Mouse (Mus musculus) neural tube, embryonic 11.5 days (tissue): ENCODE measurements around the gene Krtap9-3. TPM values are rescaled to one million over a fixed set of nuclear protein-coding genes. Genes with fewer than 3 reads are reported as not detected.
"Not testable (repeated sequence)": the region's sequence is repeated elsewhere in the genome, so short reads cannot be mapped to it uniquely, and the experiment has no call there.

Source experiments
- ATAC-seq: fragments of 200-750 bp; cut with Nextera tagmentation; 2 replicates; pipeline ENCODE4 v1.8.0; 2017; ENCODE audit warnings: moderate number of reproducible peaks, mild to moderate bottlenecking, moderate TSS enrichment, moderate library complexity; ENCODE audit not compliant: insufficient read depth, low FRiP score, low TSS enrichment
- DNase-seq: peaks from one replicate; pipeline ENCODE4 v3.0.0-alpha.2; 2015; ENCODE audit warnings: low spot score
- H3K27ac ChIP-seq: fragments of 300-500 bp; sonication (generic); 2 replicates; pipeline ENCODE4 v1.5.1; 2014; ENCODE audit warnings: low read depth, mild to moderate bottlenecking, low read length
- H3K27me3 ChIP-seq: fragments of 300-500 bp; sonication (generic); 2 replicates; pipeline ENCODE4 v1.6.1; 2014; ENCODE audit warnings: mild to moderate bottlenecking, low read length, mixed read lengths; ENCODE audit not compliant: control insufficient read depth, insufficient read depth
- H3K36me3 ChIP-seq: fragments of 300-500 bp; sonication (generic); 2 replicates; pipeline ENCODE4 v1.6.1; 2014; ENCODE audit warnings: mild to moderate bottlenecking, low read length, moderate library complexity, mixed read lengths; ENCODE audit not compliant: control insufficient read depth, insufficient read depth
- H3K4me1 ChIP-seq: fragments of 300-500 bp; sonication (generic); 2 replicates; pipeline ENCODE4 v1.6.1; 2014; ENCODE audit warnings: low read length, mixed read lengths; ENCODE audit not compliant: control insufficient read depth, insufficient read depth
- H3K4me2 ChIP-seq: fragments of 300-500 bp; sonication (generic); 2 replicates; pipeline ENCODE4 v1.6.1; 2014; ENCODE audit warnings: low read depth, mild to moderate bottlenecking, moderate library complexity
- H3K4me3 ChIP-seq: fragments of 300-500 bp; sonication (generic); 2 replicates; pipeline ENCODE4 v1.5.1; 2014; ENCODE audit warnings: low read depth, low read length
- H3K9ac ChIP-seq: fragments of 300-500 bp; sonication (generic); 2 replicates; pipeline ENCODE4 v1.6.1; 2014; ENCODE audit warnings: mild to moderate bottlenecking, low read length
- H3K9me3 ChIP-seq: fragments of 300-500 bp; sonication (generic); 2 replicates; pipeline ENCODE4 v1.6.1; 2016; ENCODE audit warnings: low read length; ENCODE audit not compliant: control insufficient read depth
- WGBS: fragments of 180-500 bp; shearing (Covaris S2); extraction: QIAGEN DNeasy Blood & Tissue Kit; methylation state at CpG from one replicate; pipeline ENCODE4 v1.1.7; 2014; 5-methylcytosine and 5-hydroxymethylcytosine counted together
- polyA plus RNA-seq: library from polyadenylated mRNA; unstranded; fragments of >200 nt; fragmentation: Nextera tagmentation; extraction: Ambion mirVana; gene quantifications from 2 replicates; pipeline ENCODE4 v1.2.1, GENCODE M21; 2014

Gene Krtap9-3
- polyA plus RNA-seq, 1 experiment from 2014 or later: not detected

DNA sequence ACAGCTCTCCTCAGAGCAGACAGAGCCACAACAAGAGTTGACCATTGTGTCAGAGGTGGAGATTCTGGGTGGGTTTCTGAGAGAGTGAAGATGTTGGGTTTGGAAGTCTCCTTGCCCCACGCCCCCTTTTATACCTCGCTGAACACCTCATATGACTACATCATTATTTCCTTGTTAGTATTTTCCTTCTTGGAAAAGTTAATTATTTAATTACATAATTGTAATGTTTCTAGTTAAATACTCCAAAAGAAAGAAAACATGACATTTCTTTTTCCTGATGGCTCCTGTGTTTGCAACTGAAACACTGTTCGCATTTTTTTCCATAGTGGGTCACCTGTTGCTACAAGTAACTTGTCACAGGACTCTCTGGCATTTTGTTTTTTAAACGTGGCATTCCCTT, 30.2 kb upstream of the Krtap9-3 start, which contains the start of gene Krtap4-1:
TSS of gene Krtap4-1 (minus strand) at position 101 of the 400 bp plus-strand sequence.
- no peaks in the 10 kb centered on the region for H3K27me3 ChIP-seq
- H3K36me3 ChIP-seq: no peaks in the 10 kb centered on the region
- DNase-seq: no peak
- no peak within 1 kb of the TSS for H3K9ac ChIP-seq
- no peak within 1 kb of the TSS for H3K4me2 ChIP-seq
- no peak for ATAC-seq
- H3K9me3 ChIP-seq: no peaks in the 10 kb centered on the region
- H3K4me3 ChIP-seq: no peak within 1 kb of the TSS
- H3K4me1 ChIP-seq: no peaks in the 10 kb centered on the region
- WGBS: 84% methylated on average over 4 of the region's 4 CpGs
- no peak within 1 kb of the TSS for H3K27ac ChIP-seq

DNA sequence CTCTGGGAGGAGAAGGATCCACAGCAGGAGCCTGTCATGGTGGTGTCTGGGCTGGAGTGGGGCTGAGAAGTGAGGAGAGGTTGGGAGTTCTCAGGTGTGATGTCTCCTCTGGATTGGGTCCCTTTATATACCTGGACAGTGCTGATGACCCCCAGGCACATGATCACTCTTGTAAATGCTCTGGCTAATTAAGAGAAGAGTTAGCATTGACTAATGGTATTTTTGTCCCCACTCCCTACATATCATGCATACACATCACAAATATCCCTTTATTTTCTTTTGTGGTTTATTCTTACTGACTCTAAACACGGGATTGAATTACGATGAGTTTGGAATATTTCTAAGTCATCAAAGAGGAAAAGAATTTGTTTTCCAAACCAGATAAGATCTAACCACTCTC, 22.4 kb upstream of the Krtap9-3 start, which contains the start of gene Gm11562:
TSS of gene Gm11562 (minus strand) at position 101 of the 400 bp plus-strand sequence.
- Histone ChIP-seq H3K27me3 (no peaks in the 10 kb centered on the region), H3K4me1 (no peaks in the 10 kb centered on the region), H3K27ac (no peak within 1 kb of the TSS), H3K4me2 (no peak within 1 kb of the TSS), H3K4me3 (no peak within 1 kb of the TSS), H3K9ac (no peak within 1 kb of the TSS), H3K9me3 (no peaks in the 10 kb centered on the region), H3K36me3 (no peaks in the 10 kb centered on the region)
- ATAC-seq (no peak), DNase-seq (no peak)
- WGBS: 93% methylated on average over 2 of the region's 2 CpGs

DNA sequence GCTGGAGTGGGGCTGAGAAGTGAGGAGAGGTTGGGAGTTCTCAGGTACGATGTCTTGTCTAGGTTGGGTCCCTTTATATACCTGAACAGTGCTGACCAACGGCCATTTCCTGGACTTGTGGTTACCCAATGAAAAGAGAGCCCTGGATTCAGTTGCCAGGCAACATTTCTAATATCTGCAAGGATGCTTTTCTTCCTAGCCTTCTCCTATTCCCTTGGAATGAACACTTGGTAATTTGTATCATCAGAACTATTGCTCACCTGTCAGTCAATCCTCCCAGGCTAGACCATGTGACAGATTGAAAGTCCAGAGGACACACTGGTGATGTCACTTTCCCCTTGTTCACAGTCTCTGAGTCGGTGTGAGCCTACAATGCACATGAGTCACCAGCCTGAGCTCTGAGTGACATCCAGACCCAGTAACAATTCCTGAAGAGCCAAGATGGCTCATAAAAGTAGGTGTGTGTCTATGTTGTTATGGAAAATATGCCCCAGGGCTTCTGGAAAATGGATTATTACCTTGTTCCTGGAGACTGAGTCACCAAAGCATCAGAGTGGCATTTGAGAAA, 17.0 kb upstream of the Krtap9-3 start, which contains the start of gene Krtap2-4:
TSS of gene Krtap2-4 (minus strand) at position 51 of the 568 bp plus-strand sequence.
- 78% methylated on average over 3 of the region's 3 CpGs for WGBS
- Histone ChIP-seq H3K27ac (no peak within 1 kb of the TSS), H3K9me3 (no peaks in the 10 kb centered on the region), H3K9ac (no peak within 1 kb of the TSS), H3K27me3 (no peaks in the 10 kb centered on the region), H3K36me3 (no peaks in the 10 kb centered on the region), H3K4me2 (no peak within 1 kb of the TSS), H3K4me3 (no peak within 1 kb of the TSS), H3K4me1 (no peaks in the 10 kb centered on the region)
- ATAC-seq (no peak), DNase-seq (no peak)

DNA sequence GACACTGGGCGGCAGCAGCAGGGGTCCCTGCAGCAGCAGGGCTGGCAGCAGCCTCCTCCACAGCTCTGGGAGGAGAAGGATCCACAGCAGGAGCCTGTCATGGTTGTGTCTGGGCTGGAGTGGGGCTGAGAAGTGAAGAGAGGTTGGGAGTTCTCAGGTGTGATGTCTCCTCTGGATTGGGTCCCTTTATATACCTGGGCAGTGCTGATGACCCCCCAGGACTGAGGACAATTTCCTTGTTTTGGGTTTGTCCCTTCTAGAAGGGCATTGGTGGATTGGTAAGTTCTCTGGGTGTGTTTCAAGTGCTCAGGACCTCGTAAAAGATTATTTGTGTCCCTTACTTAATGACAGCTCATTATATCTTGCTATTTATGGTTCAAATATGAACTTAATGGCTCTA, 12.2 kb upstream of the Krtap9-3 start, which contains the start of gene Gm11937:
TSS of gene Gm11937 (minus strand) at position 101 of the 400 bp plus-strand sequence.
- not testable (repeated sequence) for H3K27ac ChIP-seq, H3K9ac ChIP-seq, DNase-seq, H3K4me2 ChIP-seq, H3K4me1 ChIP-seq, H3K4me3 ChIP-seq, H3K9me3 ChIP-seq, H3K27me3 ChIP-seq, H3K36me3 ChIP-seq, ATAC-seq
- 76% methylated on average over 1 of the region's 2 CpGs for WGBS

DNA sequence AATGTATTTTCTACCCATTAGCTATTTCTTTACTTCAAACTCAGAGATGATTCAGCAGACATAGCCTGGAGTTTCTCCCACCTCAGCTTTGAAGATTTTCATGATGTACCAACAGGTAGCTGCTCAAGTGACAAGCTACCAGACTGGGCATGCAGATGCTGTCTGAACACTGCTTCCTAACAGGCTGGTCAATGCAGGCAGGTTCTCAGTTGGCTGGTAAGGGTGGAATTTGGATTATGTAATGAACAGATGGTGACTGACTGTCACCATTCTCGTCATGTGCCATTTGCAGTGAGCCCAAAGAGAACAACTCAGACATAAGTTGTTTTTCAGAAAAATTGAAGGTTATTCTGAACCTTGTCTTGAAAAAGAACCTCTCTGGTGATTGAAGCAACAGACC, 11.2 kb upstream of the Krtap9-3 start:
- H3K9me3 ChIP-seq: no peaks in the 10 kb centered on the region
- no peaks in the 10 kb centered on the region for H3K27me3 ChIP-seq
- ATAC-seq (no peak), DNase-seq (no peak)
- H3K4me3 ChIP-seq: no peak overlapping the region
- no peak overlapping the region for H3K4me2 ChIP-seq
- H3K9ac ChIP-seq: no peak overlapping the region
- H3K4me1 ChIP-seq: no peaks in the 10 kb centered on the region
- H3K27ac ChIP-seq: no peak overlapping the region
- H3K36me3 ChIP-seq: no peaks in the 10 kb centered on the region
- WGBS: 78% methylated on average over 1 of the region's 1 CpGs

DNA sequence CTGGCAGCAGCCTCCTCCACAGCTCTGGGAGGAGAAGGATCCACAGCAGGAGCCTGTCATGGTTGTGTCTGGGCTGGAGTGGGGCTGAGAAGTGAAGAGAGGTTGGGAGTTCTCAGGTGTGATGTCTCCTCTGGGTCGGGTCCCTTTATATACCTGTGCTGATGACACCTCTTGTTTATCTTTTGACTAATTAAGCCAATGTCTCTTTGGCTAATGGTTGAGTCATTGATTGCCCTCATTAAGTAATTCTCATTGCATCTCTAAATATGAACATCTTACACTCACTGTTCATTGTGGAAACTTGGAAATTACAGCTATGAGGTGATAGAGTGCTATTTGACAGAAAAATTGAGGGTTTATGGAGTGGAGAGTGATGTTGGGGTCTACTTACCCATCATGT, 5.3 kb upstream of the Krtap9-3 start, which contains the start of gene Gm11938:
TSS of gene Gm11938 (minus strand) at position 101 of the 400 bp plus-strand sequence.
- ATAC-seq, H3K4me1 ChIP-seq, H3K4me3 ChIP-seq, H3K27ac ChIP-seq, H3K27me3 ChIP-seq, H3K9me3 ChIP-seq, H3K4me2 ChIP-seq, H3K9ac ChIP-seq, DNase-seq, H3K36me3 ChIP-seq: not testable (repeated sequence)
- WGBS: 69% methylated on average over 1 of the region's 1 CpGs

DNA sequence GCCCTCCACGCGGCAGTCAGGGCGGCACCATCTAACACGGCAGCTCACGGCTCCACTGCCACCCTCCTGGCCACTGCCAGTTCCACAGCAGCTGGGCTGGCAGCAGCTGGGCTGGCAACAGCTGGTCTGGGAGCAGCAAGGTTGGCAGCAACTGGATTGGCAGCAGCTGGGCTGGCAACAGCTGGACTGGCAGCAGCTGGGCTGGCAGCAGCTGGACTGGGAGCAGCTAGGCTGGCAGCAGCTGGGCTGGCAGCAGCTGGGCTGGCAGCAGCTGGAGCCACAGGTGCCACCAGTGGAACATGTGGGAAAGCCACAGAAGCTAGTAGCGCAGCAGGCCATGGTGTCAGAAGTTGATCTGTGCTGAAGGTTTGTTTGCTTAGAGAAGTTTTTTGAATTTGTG, 6.9 kb downstream of the Krtap9-3 start, which contains the start of gene Krtap1-3:
TSS of gene Krtap1-3 (minus strand) at position 359 of the 400 bp plus-strand sequence.
- no peak within 1 kb of the TSS for H3K9ac ChIP-seq
- no peaks in the 10 kb centered on the region for H3K36me3 ChIP-seq
- 85% methylated on average over 6 of the region's 6 CpGs for WGBS
- H3K27ac ChIP-seq: no peak within 1 kb of the TSS
- H3K4me2 ChIP-seq: no peak within 1 kb of the TSS
- no peaks in the 10 kb centered on the region for H3K27me3 ChIP-seq
- ATAC-seq: no peak
- no peaks in the 10 kb centered on the region for H3K4me1 ChIP-seq
- H3K9me3 ChIP-seq: no peaks in the 10 kb centered on the region
- DNase-seq: no peak
- H3K4me3 ChIP-seq: no peak within 1 kb of the TSS

DNA sequence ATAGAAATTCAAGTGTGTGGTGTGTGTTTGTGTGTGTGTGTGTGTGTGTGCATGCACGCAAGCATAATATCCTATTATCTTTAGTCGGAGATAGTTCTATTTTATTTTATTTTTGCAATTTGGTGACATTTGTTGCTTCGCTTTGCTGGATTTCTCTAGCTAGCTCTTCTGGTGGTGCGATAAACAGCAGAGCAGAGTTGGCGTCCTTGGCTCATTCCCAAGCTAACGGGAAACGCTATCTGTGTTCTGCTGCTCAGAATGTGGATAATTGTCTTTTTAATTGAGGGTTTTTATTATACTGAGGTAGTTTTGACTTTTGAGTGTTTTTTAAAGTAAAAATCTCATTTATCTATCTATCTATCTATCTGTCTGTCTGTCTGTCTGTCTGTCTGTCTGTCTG, 12.8 kb downstream of the Krtap9-3 start:
- 97% methylated on average over 7 of the region's 7 CpGs for WGBS
- Histone ChIP-seq H3K9ac (no peak overlapping the region), H3K4me2 (no peak overlapping the region), H3K36me3 (no peaks in the 10 kb centered on the region), H3K9me3 (no peaks in the 10 kb centered on the region), H3K27ac (no peak overlapping the region), H3K27me3 (no peaks in the 10 kb centered on the region), H3K4me3 (no peak overlapping the region), H3K4me1 (no peaks in the 10 kb centered on the region)
- DNase-seq: no peak
- ATAC-seq: no peak

DNA sequence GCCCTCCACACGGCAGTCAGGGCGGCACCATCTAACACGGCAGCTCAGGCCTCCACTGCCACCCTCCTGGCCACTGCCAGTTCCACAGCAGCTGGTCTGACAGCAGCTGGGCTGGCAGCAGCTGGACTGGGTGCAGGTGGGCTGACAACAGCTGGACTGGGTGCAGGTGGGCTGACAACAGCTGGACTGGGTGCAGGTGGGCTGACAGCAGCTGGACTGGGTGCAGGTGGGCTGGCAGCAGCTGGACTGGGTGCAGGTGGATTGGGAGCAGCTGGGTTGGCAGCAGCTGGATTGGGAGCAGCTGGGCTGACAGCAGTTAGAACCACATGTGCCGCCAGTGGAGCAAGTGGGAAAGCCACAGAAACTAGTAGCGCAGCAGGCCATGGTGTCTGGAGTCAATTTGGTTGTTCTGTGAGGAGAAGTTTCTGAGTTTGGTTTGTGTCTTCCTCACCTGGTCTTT, 14.6 kb downstream of the Krtap9-3 start, which contains the start of gene Krtap1-4:
TSS of gene Krtap1-4 (minus strand) at position 410 of the 460 bp plus-strand sequence.
- Histone ChIP-seq H3K27ac (no peak within 1 kb of the TSS), H3K9me3 (no peaks in the 10 kb centered on the region), H3K36me3 (no peaks in the 10 kb centered on the region), H3K27me3 (no peaks in the 10 kb centered on the region), H3K4me3 (no peak within 1 kb of the TSS), H3K4me1 (no peaks in the 10 kb centered on the region), H3K4me2 (no peak within 1 kb of the TSS), H3K9ac (no peak within 1 kb of the TSS)
- 78% methylated on average over 5 of the region's 5 CpGs for WGBS
- ATAC-seq (no peak), DNase-seq (no peak)
